Mouse (Mus musculus) kidney, adult 9 months (tissue): ENCODE data around the gene D930048N14Rik.
"Not testable (repeated sequence)": the region's sequence is repeated elsewhere in the genome, so short reads cannot be mapped to it uniquely, and the experiment has no call there.

Source experiments
- DNase-seq: peaks from one replicate; pipeline ENCODE4 v3.0.0; 2022

D930048N14Rik gene

DNA sequence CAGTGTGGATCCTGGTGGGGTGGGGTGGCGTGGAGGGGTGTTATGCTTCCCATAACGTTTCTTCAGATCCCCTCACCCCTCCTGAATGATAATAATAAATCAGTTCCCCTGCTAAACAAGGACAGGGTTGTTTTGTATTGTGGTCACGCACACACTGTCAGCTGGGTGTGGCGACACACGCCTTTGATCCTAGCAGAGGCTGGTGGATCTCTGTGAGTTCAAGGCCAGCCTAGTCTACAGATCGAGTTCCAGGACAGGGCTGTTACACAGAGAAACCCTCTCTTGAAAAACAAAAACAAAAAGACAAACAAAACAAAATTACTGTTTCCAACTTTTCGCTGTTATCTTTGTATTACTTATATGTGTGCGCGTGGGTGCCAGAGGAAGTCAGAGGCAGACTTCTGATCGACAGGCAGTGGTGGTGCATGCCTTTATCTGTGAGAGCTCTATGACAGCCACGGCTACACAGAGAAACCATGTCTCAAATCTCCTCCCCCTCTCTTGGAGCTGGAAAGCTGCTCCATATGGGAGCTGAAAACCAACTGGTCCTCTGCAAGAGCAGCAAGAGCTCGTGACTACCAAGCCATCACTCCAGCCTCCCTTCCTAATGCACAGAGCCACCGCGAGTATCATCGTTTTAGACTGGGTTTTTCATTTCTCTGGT lies 21.0 kb upstream of the D930048N14Rik start:
- no peak for DNase-seq

- DNase-seq, result peak; percentile 49
Measured at GRCm38 (mm10) chr11:51632130-51632753, 18.5 kb upstream of the D930048N14Rik start.

- not testable (repeated sequence) for DNase-seq
Measured at GRCm38 (mm10) chr11:51633200-51633599, 17.6 kb upstream of the D930048N14Rik start.

GRCm38 (mm10) chr11:51633721-51634120 lies 17.0 kb upstream of the D930048N14Rik start:
- DNase-seq, result no peak

GRCm38 (mm10) chr11:51635127-51635524 lies 15.6 kb upstream of the D930048N14Rik start:
- no peak for DNase-seq

GRCm38 (mm10) chr11:51635525-51636322 lies 15.0 kb upstream of the D930048N14Rik start, which contains the start of gene Rmnd5b:
Gene Rmnd5b, minus strand, starts transcription at chr11:51635896.
- DNase-seq, result peak; percentile 92

DNA sequence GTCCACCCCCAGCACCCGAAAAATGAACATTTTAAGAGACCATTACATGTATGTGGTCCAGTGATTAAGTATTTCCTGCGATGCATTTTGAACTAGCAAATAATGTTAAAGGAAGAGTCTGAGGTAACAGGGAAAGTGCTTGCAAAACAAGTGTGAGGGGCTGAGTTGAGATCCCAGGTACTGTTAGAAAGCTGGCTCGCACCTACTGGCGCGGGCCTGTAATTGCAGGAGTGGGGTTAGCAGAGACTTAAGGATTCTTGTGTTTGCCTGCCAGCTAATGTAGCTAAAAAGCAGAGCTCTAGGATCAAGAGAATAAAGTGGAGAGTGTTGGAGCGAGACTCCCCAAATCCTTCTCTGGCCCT lies 14.4 kb upstream of the D930048N14Rik start:
- peak; percentile 82 for DNase-seq

DNA sequence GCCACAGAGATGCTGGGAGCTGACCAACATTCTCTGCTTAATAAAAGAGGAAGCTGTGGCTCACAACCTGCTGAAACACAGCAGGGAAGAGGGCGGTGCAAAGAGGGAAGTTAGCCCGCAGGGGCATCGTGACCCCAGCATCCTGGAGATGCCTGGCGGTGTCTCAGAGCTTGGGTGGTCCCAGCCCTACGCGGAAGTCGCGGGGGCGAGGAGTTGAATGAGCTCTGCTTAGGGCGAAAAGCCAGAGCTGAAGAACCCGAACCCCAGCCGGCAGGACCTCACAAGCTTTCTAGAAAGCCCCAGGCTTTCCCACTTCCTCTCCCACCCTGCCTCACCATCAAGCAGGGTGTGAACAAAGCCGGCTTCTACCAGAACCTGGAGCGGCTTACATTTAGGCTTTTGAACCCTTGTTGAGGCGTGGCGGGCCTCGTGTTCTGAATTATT lies 12.8 kb upstream of the D930048N14Rik start:
- peak; percentile 39 for DNase-seq

DNA sequence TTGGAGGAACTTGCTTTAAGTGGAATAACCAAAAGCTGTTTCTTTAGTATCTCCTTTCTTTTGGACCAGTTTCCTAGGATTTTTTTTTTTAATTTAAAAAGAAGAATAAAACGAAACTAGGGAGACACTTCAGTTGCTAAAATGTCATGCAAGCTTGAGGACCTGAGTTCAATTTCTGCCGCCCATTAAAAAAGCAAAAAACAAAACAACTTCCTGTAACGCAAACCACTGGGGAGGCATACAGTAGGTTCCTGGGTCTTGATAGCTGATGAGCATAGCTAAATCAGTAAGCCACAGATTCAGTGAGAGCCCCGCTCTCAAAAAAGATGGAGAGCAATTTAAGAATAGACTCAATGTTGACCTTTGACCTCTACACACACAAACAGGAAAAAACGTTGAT lies 12.3 kb upstream of the D930048N14Rik start:
- no peak for DNase-seq

DNA sequence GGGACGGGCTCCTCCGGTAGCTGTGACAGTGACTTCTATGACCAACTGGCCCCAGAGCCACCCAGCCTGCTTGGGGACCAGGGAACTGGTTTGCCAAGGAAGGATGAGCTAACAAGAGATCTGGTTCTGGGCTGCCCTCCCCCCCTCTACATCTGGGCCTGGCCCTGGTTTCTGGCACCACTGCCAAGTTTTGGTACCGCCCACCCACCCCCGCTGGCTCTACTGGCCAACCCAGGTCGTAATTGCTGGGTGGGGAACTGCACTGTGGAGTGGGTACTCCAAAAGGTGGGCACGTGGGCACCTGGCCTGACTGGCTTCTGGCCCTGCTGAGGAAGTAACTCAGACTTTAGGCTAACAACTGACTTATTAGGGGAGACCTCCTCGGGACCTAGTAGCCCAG lies 10.0 kb upstream of the D930048N14Rik start:
- no peak for DNase-seq

DNA sequence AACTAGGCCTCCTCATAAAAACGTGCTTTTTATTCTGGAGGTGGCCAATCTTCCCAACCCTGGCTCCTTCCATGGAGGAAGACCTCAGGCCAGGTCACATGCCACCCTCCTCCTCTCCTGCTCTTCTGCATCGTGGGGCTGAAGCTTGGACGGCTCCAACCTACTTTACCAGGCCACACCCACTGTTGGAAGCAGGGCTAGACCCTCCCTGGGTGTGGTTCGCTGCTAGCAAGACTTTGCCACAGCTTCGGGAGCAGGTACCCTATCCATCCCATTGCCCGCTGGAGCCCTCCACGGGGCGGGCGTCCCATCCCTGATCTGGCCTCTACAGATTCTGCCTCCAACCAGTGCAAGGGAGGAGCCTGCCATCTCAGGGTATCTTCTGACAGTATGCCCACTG lies 7.6 kb upstream of the D930048N14Rik start:
- DNase-seq, result no peak

- no peak for DNase-seq
Measured at GRCm38 (mm10) chr11:51643761-51644160, 7.0 kb upstream of the D930048N14Rik start.

- DNase-seq, result no peak
Measured at GRCm38 (mm10) chr11:51644217-51644616, 6.5 kb upstream of the D930048N14Rik start.

- no peak for DNase-seq
Measured at GRCm38 (mm10) chr11:51645293-51645692, 5.5 kb upstream of the D930048N14Rik start.

DNA sequence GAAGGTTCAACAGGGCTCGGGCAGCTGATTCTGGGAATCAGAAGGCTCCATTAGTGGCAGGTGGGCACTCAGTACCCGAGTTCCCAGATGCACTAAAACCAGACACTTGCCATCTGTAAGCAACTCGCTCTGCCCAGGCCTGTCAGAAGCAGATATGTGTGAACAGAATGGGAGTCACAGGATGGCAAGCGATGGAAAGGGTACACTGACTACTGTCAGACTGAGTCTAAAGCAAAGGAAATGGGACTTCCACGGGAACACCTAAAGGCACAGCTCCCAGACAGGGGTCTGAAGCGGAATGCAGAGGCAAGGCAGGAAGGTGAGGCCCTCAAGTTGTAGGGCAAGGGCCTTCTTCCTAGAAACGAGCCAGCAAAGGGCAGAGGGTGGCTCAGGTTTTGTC lies 4.5 kb upstream of the D930048N14Rik start:
- no peak for DNase-seq

GRCm38 (mm10) chr11:51646751-51647667 lies 3.7 kb upstream of the D930048N14Rik start:
- peak; percentile 66 for DNase-seq

- peak; percentile 36 for DNase-seq
Measured at GRCm38 (mm10) chr11:51648566-51648965, 2.2 kb upstream of the D930048N14Rik start.

- no peak for DNase-seq
Measured at GRCm38 (mm10) chr11:51649111-51649888, 1.5 kb upstream of the D930048N14Rik start.

DNA sequence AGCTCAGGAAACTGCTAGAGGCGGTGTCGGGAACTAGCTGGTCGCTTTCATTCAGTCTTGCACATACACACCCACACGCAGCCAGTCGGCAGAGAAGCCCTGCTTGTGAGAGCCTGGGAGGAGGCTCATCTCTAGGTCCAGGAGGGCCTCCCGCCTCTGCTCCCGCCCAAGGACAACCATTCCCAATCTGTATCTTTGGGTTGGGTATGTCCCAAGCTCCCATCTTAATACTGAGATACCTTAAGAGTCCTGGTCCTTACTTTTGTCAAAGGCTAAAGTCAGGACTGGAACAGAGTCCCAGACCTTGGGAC lies 910 bp upstream of the D930048N14Rik start:
- DNase-seq, result no peak

DNA sequence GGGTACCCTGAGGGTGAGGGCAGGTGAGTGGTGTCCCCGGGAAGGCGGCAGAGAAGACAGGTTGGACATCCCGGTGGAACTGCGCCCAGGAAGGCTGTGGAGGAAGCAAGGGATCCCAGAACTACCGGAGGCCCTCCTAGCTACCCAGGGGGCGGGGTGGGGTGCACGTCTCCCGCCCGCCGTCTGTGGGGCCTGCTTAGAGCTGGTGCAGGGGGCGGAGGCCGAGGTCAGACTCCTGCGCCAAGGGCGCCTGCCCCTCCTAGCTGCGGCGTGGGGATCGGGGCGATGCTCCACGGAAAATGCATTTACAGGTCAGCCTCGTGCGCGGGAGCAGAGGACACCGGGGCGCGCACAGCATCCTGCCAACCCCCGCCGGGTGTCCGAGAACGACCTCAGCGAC lies 493 bp upstream of the D930048N14Rik start:
- DNase-seq, result no peak

GRCm38 (mm10) chr11:51652889-51653418 lies 2.2 kb downstream of the D930048N14Rik start:
- peak; percentile 60 for DNase-seq

DNA sequence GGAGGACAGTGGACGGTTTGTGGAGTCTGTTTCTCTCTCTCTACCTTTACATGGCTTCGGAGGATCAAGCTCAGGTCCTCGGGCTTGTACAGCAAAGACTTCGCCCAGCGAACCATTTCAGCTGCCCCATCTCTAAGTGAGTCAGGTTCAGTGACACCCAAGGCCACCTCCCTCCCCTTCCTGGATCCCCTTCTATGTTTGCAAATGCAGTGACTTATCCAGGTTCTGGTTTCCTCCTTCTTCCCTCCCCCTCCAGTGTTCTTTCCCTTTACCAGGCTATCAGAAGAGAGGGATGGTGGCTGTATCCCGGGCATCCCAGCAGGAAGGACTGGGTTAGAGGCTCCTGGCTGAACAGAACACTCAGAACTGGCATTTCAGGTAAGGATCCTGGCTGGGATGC lies 3.0 kb downstream of the D930048N14Rik start:
- no peak for DNase-seq
